Mouse (Mus musculus) fat pad, adult 2 months (tissue): Measurements from ENCODE around the gene Cdh3.

Source experiments
- DNase-seq: peaks from one replicate; pipeline ENCODE4 v3.0.0-alpha.2; 2011; ENCODE audit warnings: low read depth, low spot score; ENCODE audit errors: extremely low read depth

The Cdh3 gene

GRCm38 (mm10) chr8:106526725-106527124, 16.0 kb downstream of the Cdh3 start:
- DNase-seq = peak; percentile 50

DNA sequence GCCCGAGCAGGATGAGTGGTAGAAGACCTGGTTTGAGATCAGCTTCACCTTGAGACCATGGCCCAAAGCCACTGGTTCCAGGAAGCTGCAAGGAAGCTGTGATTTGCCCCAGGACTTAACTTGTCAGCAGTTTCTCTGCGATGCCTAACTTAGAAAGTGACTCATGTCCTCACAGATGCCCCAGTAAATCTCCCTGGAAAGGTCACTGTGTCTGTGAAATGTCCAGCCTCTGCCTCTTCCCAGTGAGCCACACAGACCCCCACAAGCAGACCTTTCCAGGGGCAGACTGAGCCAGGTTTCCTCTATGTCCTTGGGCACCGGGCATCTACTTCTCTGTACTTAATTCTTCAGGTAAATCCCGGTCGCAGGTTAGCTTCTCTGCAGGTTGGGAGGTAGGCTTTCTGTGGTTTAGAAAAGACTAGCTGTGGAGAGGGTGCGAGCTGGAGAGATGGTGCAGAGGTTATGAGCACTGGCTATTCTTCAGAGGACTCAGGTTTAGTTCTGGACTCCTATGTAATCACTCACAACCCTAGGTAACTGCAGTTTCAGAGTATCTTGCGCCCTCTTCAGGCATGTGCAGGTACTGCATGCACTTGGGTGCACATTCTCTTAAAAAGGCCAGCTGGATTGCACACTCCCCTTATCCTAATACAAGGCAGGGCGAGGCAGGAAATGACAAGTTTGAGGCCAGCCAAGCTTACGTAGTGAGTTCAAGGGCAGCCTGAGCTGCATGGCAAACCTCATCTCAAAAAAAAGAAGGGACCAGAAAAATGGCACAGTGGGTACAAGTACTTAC, 16.7 kb downstream of the Cdh3 start:
- DNase-seq = no peak

- DNase-seq = peak; percentile 95
These were observed 18.0 kb downstream of the Cdh3 start for GRCm38 (mm10) chr8:106528596-106529249.

GRCm38 (mm10) chr8:106529885-106530482, 19.3 kb downstream of the Cdh3 start:
- DNase-seq = peak; percentile 91

DNA sequence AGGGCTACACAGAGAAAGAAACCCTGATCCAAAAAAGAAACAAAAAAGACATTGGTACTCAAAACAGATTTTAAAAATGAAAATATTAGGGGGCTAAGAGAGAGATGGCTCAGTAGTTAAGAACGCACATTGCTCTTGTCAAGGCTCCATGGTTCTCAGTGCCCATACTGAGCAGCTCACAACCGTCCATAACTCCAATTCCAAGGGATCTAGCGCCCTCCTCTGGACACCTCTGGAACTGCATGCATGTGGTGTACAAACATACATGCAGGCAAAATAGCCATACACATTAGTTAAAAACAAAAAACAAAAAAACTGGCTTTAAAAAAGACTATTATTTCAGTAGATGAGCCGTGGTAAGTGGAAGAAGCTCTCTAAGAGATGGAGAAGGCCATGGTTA, 19.9 kb downstream of the Cdh3 start:
- DNase-seq = no peak

- no peak for DNase-seq
These were observed 23.0 kb downstream of the Cdh3 start for GRCm38 (mm10) chr8:106533709-106534108.

- DNase-seq = no peak
These were observed 23.8 kb downstream of the Cdh3 start for GRCm38 (mm10) chr8:106534449-106534848.

GRCm38 (mm10) chr8:106535448-106535847, 24.8 kb downstream of the Cdh3 start:
- DNase-seq = no peak

- DNase-seq = no peak
These were observed 28.5 kb downstream of the Cdh3 start for GRCm38 (mm10) chr8:106539193-106539592.

- DNase-seq = no peak
These were observed 30.3 kb downstream of the Cdh3 start for GRCm38 (mm10) chr8:106541002-106541401.

DNA sequence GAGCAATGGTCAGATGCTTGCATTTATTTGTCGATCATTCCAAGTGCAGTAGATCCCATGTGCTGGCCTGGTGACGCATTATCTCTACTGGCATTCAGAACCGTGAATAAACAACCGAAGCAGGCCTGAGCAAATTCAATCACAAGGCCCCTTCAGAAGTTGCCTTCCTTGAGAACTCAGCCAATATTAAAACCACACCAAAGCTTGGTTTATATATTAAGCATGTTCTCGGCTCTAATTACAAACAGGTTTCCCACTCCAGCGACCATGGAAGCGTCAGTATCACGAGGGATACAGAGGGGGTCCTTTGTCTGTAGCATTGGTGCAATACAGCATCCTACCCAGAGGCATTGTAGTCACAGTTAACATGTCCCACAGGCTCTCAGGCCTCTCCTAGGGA, 32.4 kb downstream of the Cdh3 start:
- no peak for DNase-seq

- DNase-seq = no peak
These were observed 34.5 kb downstream of the Cdh3 start for GRCm38 (mm10) chr8:106545149-106545548.

- DNase-seq = no peak
These were observed 36.1 kb downstream of the Cdh3 start for GRCm38 (mm10) chr8:106546746-106547145.

GRCm38 (mm10) chr8:106548366-106548936, 37.8 kb downstream of the Cdh3 start:
- DNase-seq = no peak

- no peak for DNase-seq
These were observed 40.2 kb downstream of the Cdh3 start for GRCm38 (mm10) chr8:106550906-106551305.

GRCm38 (mm10) chr8:106554011-106554410, 43.3 kb downstream of the Cdh3 start:
- DNase-seq = no peak

DNA sequence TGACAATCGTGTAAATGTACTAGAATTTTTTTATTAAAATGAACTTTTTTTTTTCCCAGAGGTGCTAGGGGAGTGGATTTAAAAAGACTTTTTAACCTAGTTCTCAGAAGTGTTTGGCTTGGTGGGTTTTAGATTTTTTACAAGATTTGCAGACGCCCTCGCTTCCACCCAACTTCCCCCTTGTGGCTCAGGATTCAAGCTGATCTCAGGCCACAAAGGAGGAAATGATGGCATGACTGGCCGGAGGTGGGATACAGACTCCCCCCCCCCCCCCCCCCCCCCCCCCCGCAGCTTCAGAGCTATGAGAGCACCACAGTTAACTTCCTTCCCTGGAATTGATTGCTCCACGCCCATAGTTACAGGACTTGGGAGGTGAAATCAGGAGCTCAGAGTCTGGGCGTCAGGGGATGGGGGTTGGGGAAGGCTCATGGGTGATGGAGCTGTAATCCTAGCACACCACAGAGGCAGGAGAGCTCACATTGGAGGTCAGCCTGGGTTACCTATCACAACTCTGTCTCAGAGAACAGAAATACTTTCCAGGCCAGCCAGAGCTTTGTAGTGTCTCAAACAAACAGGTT, 45.5 kb downstream of the Cdh3 start:
- no peak for DNase-seq

GRCm38 (mm10) chr8:106559844-106560243, 49.2 kb downstream of the Cdh3 start:
- no peak for DNase-seq

DNA sequence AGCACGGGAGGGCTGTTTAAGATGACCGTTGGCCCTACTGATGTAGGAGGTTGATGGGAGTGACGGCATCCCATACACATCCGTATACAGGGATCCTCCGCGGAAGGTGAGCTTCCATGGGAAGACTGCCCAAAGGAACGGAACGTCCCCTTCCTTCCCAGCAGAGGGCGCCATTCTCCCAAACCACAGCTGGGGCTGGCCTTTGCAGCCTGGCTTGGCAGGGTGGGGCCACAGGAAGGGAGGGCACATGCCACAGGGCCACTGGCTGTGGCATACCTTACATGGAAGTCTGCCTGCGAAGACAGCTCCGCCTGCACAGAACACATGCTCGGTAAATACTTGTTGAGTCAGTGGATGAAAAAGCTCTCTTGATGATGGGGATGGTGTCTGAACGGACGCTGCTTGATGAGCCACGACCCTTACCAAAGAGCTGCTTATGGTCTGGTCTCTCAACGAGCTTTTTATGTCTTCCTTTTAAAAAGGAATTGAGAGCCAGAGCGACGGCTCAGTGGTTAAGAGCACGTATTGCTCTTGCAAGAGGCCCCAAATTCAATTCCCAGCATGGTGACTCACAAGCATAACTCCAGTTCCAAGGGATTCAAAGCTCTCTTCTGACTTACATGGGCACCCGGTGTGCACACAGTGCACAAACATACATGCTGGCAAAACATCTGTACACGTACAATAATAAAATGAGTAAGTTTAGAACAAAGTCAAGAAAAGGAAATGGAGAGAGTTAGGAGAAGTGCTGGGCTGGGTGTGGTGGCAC, 50.6 kb downstream of the Cdh3 start:
- peak; percentile 40 for DNase-seq

DNA sequence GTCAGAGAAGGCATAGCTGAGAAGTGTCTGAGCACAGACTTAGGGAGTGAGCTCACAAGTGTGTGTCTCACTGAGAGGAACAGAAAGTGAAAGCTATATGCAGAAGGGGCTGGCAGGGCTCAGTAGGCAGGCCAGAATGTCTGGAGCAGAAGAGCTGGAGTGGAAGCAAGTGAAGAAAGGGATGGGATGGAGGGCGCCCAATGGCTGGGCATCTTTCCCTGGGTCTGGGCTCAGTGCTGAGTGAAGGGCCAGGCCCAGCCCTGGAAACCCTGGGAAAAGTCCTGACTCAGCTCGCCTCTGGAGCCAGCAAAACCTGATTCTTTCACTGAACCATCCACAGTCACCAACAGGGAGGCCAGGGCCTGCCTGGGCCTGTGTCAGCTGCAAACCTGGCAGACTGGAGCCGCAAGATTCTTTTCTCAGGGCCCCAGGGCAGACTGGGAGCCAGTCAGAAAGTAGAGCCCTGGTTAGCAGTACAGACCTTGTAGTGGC, 53.0 kb downstream of the Cdh3 start:
- peak; percentile 62 for DNase-seq
